Mouse (Mus musculus): ENCODE results near the gene Msantd2. TPM values are rescaled to one million over a fixed set of nuclear protein-coding genes. Genes with fewer than 3 reads are reported as not detected.

The Msantd2 gene
- total and polyA plus RNA-seq, 3 experiments: 15.3 to 26.0 (median 22.7) TPM

DNA sequence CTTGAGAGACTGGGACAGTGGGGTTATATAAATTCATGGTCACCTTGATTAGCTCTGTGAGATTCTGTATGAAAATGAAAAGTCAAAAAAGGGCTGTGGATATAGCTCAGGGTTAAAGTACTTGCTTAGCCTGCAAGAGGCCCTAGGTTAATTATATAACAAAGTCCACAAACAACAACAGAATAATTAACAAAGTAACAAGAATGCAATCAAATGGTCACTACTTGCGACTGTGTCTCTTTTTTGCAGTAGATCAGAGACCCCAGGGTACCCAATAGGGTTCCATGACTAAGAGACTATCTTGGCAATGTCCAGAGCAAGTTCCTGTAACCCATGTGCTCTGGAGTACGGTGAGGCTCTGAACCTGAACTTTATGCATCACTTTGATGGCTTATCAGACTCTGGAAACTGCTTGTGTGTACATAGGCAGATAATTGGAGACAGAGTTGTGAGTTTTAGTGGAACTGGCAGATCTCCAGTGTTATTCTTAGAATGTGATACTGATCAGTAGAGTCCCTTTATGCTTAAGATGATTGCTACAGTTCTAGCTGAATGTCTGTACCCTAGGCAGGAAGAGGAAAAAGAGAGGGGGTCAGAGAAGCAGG, 80.2 kb downstream of the Msantd2 start:
- DNase-seq: no peak

DNA sequence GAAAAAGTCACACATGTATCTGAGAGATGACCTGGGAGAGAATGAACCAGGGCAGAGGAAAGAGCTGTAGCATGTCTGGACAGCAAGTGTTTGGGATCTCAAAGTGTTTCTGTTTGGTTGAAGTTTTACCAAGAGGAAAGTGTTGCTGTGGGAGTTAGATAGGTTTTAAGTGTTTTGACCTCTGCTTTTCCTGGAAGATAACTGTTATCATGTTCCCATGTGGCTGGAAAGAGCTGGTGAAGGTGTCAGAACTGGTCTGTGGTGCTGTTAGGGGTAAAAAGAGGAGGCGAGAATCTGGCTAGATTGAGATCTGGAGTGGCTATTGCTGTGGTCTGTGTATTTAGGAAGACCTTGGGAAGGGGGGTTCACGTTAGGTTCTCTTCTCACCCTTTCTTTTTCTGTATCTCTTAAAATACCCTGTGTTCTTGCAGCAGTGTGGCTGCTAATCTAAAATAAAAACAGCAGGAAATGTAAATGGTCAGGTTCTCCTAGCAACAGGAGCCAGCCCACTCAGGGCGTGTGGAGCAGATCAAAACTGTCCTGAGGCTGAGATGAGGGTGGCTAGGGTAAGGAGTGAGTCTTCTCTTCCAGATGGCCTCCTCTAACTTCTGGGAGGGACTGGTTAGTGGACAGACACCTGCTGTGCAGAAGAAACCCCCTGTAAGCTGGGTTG, 83.2 kb downstream of the Msantd2 start:
- no peak for DNase-seq

Other genes with a start within 250 kb of the Msantd2 start
- 10 to 100 TPM; 52.8 to 58.4 TPM for gene Slc37a2, start 233.6 kb upstream of the Msantd2 start, total RNA-seq (2021)
- 46.7 and 51.0 TPM in 2 replicates for gene Slc37a2, start 233.6 kb upstream of the Msantd2 start, polyA plus RNA-seq (2012; rRNA removed)
- 1 to 10 TPM; 2.0 to 2.3 TPM for gene Ccdc15, start 140.9 kb upstream of the Msantd2 start, total RNA-seq (2021)
- 3.0 and 3.2 TPM in 2 replicates for gene Ccdc15, start 140.9 kb upstream of the Msantd2 start, polyA plus RNA-seq (2012; rRNA removed)
- gene Hepacam, start 122.0 kb upstream of the Msantd2 start, total RNA-seq (2021): under 1 TPM in 1 of 2 experiments, not detected in 1; 0.23 TPM
- 0.26 and 0.40 TPM in 2 replicates for gene Hepacam, start 122.0 kb upstream of the Msantd2 start, polyA plus RNA-seq (2012; rRNA removed)
- 10 to 100 TPM; 17.3 to 27.0 TPM for gene Robo4, start 87.4 kb upstream of the Msantd2 start, total RNA-seq (2021)
- 47.5 and 54.0 TPM in 2 replicates for gene Robo4, start 87.4 kb upstream of the Msantd2 start, polyA plus RNA-seq (2012; rRNA removed)
- under 1 TPM; 0.62 to 0.75 TPM for gene Robo3, start 56.1 kb upstream of the Msantd2 start, total RNA-seq (2021)
- 2.9 and 5.9 TPM in 2 replicates for gene Robo3, start 56.1 kb upstream of the Msantd2 start, polyA plus RNA-seq (2012; rRNA removed)
- gene Esam, start 38.8 kb downstream of the Msantd2 start, total RNA-seq (2021): 10 to 100 TPM; 23.5 to 42.4 TPM
- gene Esam, start 38.8 kb downstream of the Msantd2 start, polyA plus RNA-seq (2012; rRNA removed): 49.2 and 59.1 TPM in 2 replicates
- 1 to 10 TPM; 1.8 to 3.0 TPM for gene Vsig2, start 49.9 kb downstream of the Msantd2 start, total RNA-seq (2021)
- gene Vsig2, start 49.9 kb downstream of the Msantd2 start, polyA plus RNA-seq (2012; rRNA removed): 8.8 and 8.9 TPM in 2 replicates
- 1 to 10 TPM; 1.5 to 2.8 TPM for gene Nrgn, start 63.6 kb downstream of the Msantd2 start, total RNA-seq (2021)
- 1.9 and 3.8 TPM in 2 replicates for gene Nrgn, start 63.6 kb downstream of the Msantd2 start, polyA plus RNA-seq (2012; rRNA removed)
- gene Siae, start 66.4 kb downstream of the Msantd2 start, total RNA-seq (2021): 10 to 100 TPM; 16.5 to 17.7 TPM
- 4.5 and 4.9 TPM in 2 replicates for gene Siae, start 66.4 kb downstream of the Msantd2 start, polyA plus RNA-seq (2012; rRNA removed)
- gene Spa17, start 124.4 kb downstream of the Msantd2 start, total RNA-seq (2021): 1 to 10 TPM; 3.2 to 4.0 TPM
- gene Spa17, start 124.4 kb downstream of the Msantd2 start, polyA plus RNA-seq (2012; rRNA removed): 0.51 and 1.3 TPM in 2 replicates
- 10 to 100 TPM; 74.5 to 81.1 TPM for gene Tbrg1, start 168.0 kb downstream of the Msantd2 start, total RNA-seq (2021)
- gene Tbrg1, start 168.0 kb downstream of the Msantd2 start, polyA plus RNA-seq (2012; rRNA removed): 23.7 and 28.7 TPM in 2 replicates
- under 1 TPM in 1 of 2 experiments, not detected in 1; 0.20 TPM for gene Panx3, start 179.9 kb downstream of the Msantd2 start, total RNA-seq (2021)
- 0.10 and 0.46 TPM in 2 replicates for gene Panx3, start 179.9 kb downstream of the Msantd2 start, polyA plus RNA-seq (2012; rRNA removed)
- gene Olfr160, start 226.9 kb downstream of the Msantd2 start, total RNA-seq (2021): not detected
- gene Olfr160, start 226.9 kb downstream of the Msantd2 start, polyA plus RNA-seq (2012; rRNA removed): not detected in 2 replicates